Mouse (Mus musculus): ENCODE measurements at regions not wholly inside any gene's neighbourhood (a gene's known extent, or its start where the extent isn't known, plus 50 kb on each side); places are given as distances from the start of the nearest gene placed in this dataset.

DNA sequence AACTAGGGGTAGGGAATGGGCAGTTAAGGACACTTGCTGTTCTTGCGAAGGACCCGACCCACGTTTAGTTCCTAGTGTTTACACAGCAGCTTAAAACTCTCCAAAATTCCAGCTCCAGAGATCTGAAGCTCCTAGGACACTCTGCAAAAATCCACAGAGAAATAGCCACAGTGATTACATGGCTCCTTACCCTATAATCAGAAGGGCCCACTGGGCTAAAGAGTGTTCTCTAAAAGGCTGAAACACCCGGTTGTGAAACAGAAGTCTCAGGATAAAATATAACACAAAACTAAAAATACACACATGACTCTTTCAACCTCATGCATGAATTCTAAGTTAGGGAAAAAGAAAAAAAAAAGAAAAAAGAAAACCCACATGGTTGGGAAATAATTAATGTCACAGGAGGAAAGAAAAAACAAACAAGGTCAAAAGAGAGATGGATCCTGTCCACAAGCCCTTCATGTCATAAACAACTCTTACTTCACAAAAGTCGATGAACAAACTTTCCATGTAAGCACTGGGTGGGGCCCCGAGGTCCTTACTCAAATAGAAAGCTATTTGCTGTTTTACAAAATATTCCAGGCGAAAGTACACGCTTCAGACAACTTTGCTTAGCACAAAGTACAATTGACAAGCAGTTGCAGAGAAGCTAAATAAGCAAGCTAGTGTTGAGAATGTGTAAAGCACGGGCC lies 583.7 kb downstream of the Ebf1 start:
- TF ChIP-seq GATA4 (IDR thresholded peaks at IDR 0.05; ENCODE audit: insufficient replicate concordance, low read length), result no peak

- TF ChIP-seq GATA4 (IDR thresholded peaks at IDR 0.05; ENCODE audit: insufficient replicate concordance, low read length), result no peak
Observed at GRCm38 (mm10) chr11:45203446-45203845, 586.3 kb downstream of the Ebf1 start.

DNA sequence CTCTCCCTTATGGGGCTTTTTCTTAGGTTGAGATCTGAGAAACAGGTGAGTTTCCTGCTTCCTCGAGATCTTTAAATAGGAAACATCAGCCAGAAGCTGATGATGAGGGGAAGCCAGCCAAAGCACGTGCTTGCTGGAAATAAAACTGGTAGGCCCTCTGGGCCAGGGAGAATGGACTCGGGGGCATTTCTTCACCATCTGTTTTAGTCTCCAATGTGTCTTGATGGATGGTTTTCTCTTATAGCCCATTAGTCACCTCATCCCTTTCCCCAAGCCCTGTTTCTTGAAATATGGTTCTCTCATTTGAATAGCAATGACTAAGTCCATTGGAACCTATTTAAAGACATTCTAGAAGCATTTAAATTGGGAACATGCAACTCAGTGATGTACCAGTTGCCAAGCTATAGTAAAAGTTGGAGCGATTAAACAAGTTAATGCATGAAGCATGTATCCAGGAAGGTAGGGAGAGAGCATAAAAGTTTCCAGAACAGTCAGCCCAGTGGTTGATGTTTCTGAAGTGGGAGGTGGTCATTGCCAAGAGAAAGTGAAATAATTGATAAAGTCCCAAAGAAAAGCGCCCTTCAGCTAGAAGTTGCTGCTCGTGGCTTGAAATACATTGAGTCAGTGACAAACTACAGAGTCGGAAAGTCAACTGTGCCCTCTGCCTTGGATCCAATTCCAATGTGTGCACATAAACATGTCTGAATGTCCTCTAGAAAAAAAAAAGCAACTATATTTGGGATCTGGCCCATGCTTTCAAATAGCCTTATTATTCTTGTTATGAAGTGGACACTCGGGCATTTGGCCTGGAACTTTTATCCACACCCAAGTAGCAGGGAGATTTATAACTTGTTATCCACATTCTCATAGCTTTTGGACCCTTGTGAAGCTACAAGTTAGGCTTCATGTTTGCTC lies 589.8 kb downstream of the Ebf1 start:
- no peak for TF ChIP-seq GATA4 (IDR thresholded peaks at IDR 0.05; ENCODE audit: insufficient replicate concordance, low read length)

GRCm38 (mm10) chr11:45214096-45214495 lies 597.0 kb downstream of the Ebf1 start:
- no peak for TF ChIP-seq GATA4 (IDR thresholded peaks at IDR 0.05; ENCODE audit: insufficient replicate concordance, low read length)

GRCm38 (mm10) chr11:45216942-45217474 lies 599.9 kb downstream of the Ebf1 start:
- no peak for TF ChIP-seq GATA4 (IDR thresholded peaks at IDR 0.05; ENCODE audit: insufficient replicate concordance, low read length)

- no peak for TF ChIP-seq GATA4 (IDR thresholded peaks at IDR 0.05; ENCODE audit: insufficient replicate concordance, low read length)
Observed at GRCm38 (mm10) chr11:45219239-45219638, 602.1 kb downstream of the Ebf1 start.

- no peak for TF ChIP-seq GATA4 (IDR thresholded peaks at IDR 0.05; ENCODE audit: insufficient replicate concordance, low read length)
Observed at GRCm38 (mm10) chr11:45222021-45222420, 604.9 kb downstream of the Ebf1 start.

GRCm38 (mm10) chr11:45235476-45236412 lies 616.1 kb upstream of the Clint1 start:
- TF ChIP-seq GATA4 (IDR thresholded peaks at IDR 0.05; ENCODE audit: insufficient replicate concordance, low read length), result no peak

DNA sequence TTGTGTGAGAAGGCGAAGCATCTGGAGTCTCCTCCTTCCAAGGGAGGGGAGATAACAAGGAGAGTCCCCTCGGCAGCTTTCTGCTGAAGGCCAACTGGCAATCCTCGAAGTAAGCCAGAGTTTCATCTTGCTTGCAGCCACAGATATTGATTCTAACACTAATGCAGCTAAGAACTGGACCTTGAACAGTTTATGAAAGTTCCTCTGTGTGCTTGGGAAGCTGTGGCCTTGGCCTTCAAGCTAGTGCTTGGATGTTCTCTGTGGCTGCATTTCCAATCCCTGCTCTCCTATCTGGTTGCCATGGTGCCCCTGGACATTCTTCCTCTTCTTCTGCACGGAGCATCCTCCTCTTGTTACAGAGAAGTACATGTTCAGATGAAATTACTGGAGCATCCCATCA lies 614.8 kb upstream of the Clint1 start:
- no peak for TF ChIP-seq GATA4 (IDR thresholded peaks at IDR 0.05; ENCODE audit: insufficient replicate concordance, low read length)

DNA sequence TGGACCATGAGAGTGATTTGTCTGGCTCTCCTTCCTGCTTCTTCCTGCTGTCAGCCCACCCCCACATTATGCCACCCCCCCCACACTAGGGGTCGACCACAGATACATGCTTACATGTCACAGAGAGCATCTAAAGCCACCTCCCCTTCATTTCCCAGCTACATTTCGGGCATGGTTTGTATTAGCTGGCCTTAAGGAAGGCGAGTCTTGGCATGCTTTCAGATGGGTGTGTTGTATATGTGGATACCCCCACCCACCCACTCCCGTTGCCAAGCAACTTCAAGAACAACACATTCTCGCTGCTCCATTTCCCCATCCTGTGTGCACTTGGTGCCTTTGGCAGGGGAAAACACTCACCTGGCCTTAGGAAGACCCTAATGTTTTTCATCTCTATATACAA lies 612.8 kb upstream of the Clint1 start:
- TF ChIP-seq GATA4 (IDR thresholded peaks at IDR 0.05; ENCODE audit: insufficient replicate concordance, low read length), result no peak

DNA sequence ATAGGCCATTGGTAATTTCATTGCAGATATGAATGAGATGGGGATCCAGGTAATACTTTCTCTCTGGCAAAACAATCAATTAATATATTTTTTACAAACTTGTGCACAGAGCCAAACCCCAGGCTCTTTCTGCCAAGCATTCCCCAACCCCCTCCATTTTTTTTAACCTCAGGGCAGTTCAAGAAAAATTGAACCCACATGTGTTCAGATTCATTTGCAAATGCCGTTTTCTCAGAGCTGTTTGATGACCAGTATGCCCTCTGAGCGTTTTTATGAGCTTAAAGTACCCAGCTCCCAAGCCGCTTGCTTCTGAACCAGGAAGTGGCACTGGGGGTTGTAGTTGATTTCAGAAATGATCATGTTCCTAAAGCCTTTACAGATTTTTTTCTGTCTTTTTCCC lies 611.4 kb upstream of the Clint1 start:
- no peak for TF ChIP-seq GATA4 (IDR thresholded peaks at IDR 0.05; ENCODE audit: insufficient replicate concordance, low read length)

GRCm38 (mm10) chr11:45241671-45242070 lies 610.2 kb upstream of the Clint1 start:
- no peak for TF ChIP-seq GATA4 (IDR thresholded peaks at IDR 0.05; ENCODE audit: insufficient replicate concordance, low read length)

- no peak for TF ChIP-seq GATA4 (IDR thresholded peaks at IDR 0.05; ENCODE audit: insufficient replicate concordance, low read length)
Observed at GRCm38 (mm10) chr11:45244796-45245195, 607.1 kb upstream of the Clint1 start.

- TF ChIP-seq GATA4 (IDR thresholded peaks at IDR 0.05; ENCODE audit: insufficient replicate concordance, low read length), result no peak
Observed at GRCm38 (mm10) chr11:45256019-45256418, 595.8 kb upstream of the Clint1 start.

DNA sequence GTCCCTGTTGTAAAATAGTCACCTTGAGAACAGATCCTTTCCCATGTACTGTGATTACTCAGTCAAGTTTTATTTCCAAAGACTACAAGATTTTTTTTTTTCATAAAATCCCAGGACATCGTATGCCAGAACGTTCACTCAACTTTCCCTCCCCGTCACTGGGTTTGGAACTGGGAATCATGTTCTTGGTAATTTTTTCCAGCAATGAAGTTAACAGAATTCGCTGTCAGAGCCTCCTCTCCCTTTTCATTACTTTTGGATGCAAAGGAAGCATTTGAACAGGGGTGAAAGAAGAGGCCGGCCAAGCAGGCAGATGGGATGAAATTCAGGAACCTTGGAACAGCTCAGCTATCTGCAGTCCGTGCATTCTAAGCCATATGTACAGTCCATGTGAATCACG lies 589.7 kb upstream of the Clint1 start:
- no peak for TF ChIP-seq GATA4 (IDR thresholded peaks at IDR 0.05; ENCODE audit: insufficient replicate concordance, low read length)

Measured in liver, adult (tissue).